Mouse (Mus musculus): ENCODE measurements around the gene Ccl3. TPM values are rescaled to one million over a fixed set of nuclear protein-coding genes. Genes with fewer than 3 reads are reported as not detected.

Ccl3 gene
- 1.3 and 2.0 TPM in 2 replicates for polyA plus RNA-seq (2011; ENCODE audit: insufficient read depth, insufficient read length, low replicate concordance, missing spikeins)

GRCm38 (mm10) chr11:83649305-83649841, at the start of gene Ccl3:
Gene Ccl3, minus strand, starts transcription at chr11:83649355.
- TF ChIP-seq POLR2A (IDR thresholded peaks at IDR 0.05; ENCODE audit: borderline replicate concordance, control insufficient read depth, low read depth, low read length) (no peak), CTCF (IDR thresholded peaks at IDR 0.05; ENCODE audit: control insufficient read depth, insufficient read depth, low read length) (no peak)
- H3K4me1 ChIP-seq (ENCODE audit: control insufficient read depth, insufficient read depth, low read length) = peaks cover 5% of the 10 kb centered on the region; the same call in 1 of the 2 replicates
- WGBS = 7% methylated on average over 8 of the region's 8 CpGs
- H3K27ac ChIP-seq (ENCODE audit: control insufficient read depth, insufficient read depth, low read depth, low read length, poor library complexity) = peak within 1 kb of the TSS; percentile 50; the same call in 1 of the 2 replicates
- peak within 1 kb of the TSS; percentile 29 for H3K4me3 ChIP-seq (replicated peaks; ENCODE audit: control insufficient read depth, low read depth, low read length)

DNA sequence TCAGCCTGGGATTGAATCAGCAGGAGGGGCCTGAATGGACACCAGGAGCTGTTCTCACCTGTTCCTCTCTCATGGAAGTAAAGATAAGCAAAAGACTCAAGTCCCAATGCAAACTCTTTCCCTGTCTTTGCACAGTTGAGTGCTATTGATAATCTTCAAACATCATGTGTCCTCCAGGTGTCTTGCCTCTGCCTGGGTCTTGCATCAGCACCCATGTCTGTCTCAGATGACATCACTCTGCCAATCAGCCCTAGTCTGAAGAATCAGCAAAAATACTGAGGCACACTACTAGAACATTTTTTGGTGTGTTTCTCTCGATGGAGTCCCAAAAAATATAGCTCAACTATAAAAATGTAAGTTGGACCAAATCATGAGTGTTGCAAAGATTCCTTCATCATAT, 42.9 kb upstream of the Ccl3 start:
- no peak overlapping the region for H3K27ac ChIP-seq (ENCODE audit: control insufficient read depth, insufficient read depth, low read depth, low read length, poor library complexity)
- no peak overlapping the region for H3K4me3 ChIP-seq (replicated peaks; ENCODE audit: control insufficient read depth, low read depth, low read length)
- 59% methylated on average over 1 of the region's 1 CpGs for WGBS
- no peaks in the 10 kb centered on the region for H3K4me1 ChIP-seq (ENCODE audit: control insufficient read depth, insufficient read depth, low read length)
- TF ChIP-seq POLR2A (IDR thresholded peaks at IDR 0.05; ENCODE audit: borderline replicate concordance, control insufficient read depth, low read depth, low read length) = no peak
- no peak for TF ChIP-seq CTCF (IDR thresholded peaks at IDR 0.05; ENCODE audit: control insufficient read depth, insufficient read depth, low read length)

GRCm38 (mm10) chr11:83689918-83690317, 40.8 kb upstream of the Ccl3 start:
- Histone ChIP-seq H3K4me3 (replicated peaks; ENCODE audit: control insufficient read depth, low read depth, low read length) (no peak overlapping the region), H3K27ac (ENCODE audit: control insufficient read depth, insufficient read depth, low read depth, low read length, poor library complexity) (no peak overlapping the region)
- 62% methylated on average over 1 of the region's 1 CpGs for WGBS

GRCm38 (mm10) chr11:83675665-83676064, 26.5 kb upstream of the Ccl3 start:
- Histone ChIP-seq H3K27ac (ENCODE audit: control insufficient read depth, insufficient read depth, low read depth, low read length, poor library complexity) (no peak overlapping the region), H3K4me1 (ENCODE audit: control insufficient read depth, insufficient read depth, low read length) (no peaks in the 10 kb centered on the region), H3K4me3 (replicated peaks; ENCODE audit: control insufficient read depth, low read depth, low read length) (no peak overlapping the region)
- TF ChIP-seq POLR2A (IDR thresholded peaks at IDR 0.05; ENCODE audit: borderline replicate concordance, control insufficient read depth, low read depth, low read length) (no peak), CTCF (IDR thresholded peaks at IDR 0.05; ENCODE audit: control insufficient read depth, insufficient read depth, low read length) (no peak)
- 82% methylated on average over 1 of the region's 1 CpGs for WGBS

More at GRCm38 (mm10) chr11:83689918-83690317, 40.8 kb upstream of the Ccl3 start:
- TF ChIP-seq POLR2A (IDR thresholded peaks at IDR 0.05; ENCODE audit: borderline replicate concordance, control insufficient read depth, low read depth, low read length) (no peak), CTCF (IDR thresholded peaks at IDR 0.05; ENCODE audit: control insufficient read depth, insufficient read depth, low read length) (no peak)
- H3K4me1 ChIP-seq (ENCODE audit: control insufficient read depth, insufficient read depth, low read length) = no peaks in the 10 kb centered on the region

- TF ChIP-seq CTCF (IDR thresholded peaks at IDR 0.05; ENCODE audit: control insufficient read depth, insufficient read depth, low read length) = no peak
- no peak overlapping the region for H3K27ac ChIP-seq (ENCODE audit: control insufficient read depth, insufficient read depth, low read depth, low read length, poor library complexity)
- no peaks in the 10 kb centered on the region for H3K4me1 ChIP-seq (ENCODE audit: control insufficient read depth, insufficient read depth, low read length)
- no peak overlapping the region for H3K4me3 ChIP-seq (replicated peaks; ENCODE audit: control insufficient read depth, low read depth, low read length)
These were observed 22.6 kb upstream of the Ccl3 start for GRCm38 (mm10) chr11:83671743-83672142.

DNA sequence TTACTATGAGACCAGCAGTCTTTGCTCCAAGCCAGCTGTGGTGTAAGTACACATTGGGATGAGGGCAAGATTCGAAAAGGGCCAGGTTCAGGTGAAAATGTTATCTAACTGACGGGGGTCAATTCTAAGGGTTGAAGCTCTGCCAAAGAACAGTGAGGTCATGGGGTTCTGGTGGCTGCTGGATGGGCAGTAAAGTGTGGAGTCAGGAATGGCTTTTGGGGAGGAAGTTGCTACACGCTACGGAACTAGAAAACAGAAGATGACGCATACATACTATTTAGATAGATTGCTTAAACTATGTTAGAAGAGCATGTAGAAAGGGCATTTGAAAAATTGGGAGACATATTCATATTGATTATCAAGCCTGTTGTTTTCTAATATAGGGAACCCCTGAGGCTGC, 14.4 kb upstream of the Ccl3 start:
- TF ChIP-seq POLR2A (IDR thresholded peaks at IDR 0.05; ENCODE audit: borderline replicate concordance, control insufficient read depth, low read depth, low read length) = no peak
- Histone ChIP-seq H3K27ac (ENCODE audit: control insufficient read depth, insufficient read depth, low read depth, low read length, poor library complexity) (no peak overlapping the region), H3K4me3 (replicated peaks; ENCODE audit: control insufficient read depth, low read depth, low read length) (no peak overlapping the region), H3K4me1 (ENCODE audit: control insufficient read depth, insufficient read depth, low read length) (peaks cover 2% of the 10 kb centered on the region; the same call in 1 of the 2 replicates)
- 9% methylated on average over 5 of the region's 5 CpGs for WGBS

- TF ChIP-seq POLR2A (IDR thresholded peaks at IDR 0.05; ENCODE audit: borderline replicate concordance, control insufficient read depth, low read depth, low read length) = no peak
- TF ChIP-seq CTCF (IDR thresholded peaks at IDR 0.05; ENCODE audit: control insufficient read depth, insufficient read depth, low read length) = no peak
These were observed 13.0 kb upstream of the Ccl3 start, which contains the start of gene Ccl4 for GRCm38 (mm10) chr11:83662204-83662603. Gene Ccl4, plus strand, starts transcription at chr11:83662584.

DNA sequence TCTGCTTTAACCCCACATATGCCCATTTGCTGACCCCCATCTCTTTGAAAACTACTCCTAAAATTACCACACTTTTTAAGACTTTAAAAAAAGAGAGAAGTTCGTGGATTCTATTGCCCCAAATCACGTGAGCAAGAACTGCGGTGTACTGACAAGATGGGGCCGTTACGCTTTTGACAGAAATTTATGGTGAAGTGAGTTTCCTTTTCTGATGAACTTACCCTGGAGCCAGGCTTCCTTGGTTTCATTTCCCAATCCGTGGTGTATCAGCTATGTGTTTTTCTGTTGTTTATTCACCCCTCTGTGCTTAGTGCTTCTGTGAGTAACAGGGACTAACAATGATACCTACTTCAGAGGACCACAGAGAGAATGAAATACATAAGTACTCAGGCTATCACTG, 9.6 kb upstream of the Ccl3 start:
- Histone ChIP-seq H3K27ac (ENCODE audit: control insufficient read depth, insufficient read depth, low read depth, low read length, poor library complexity) (no peak overlapping the region), H3K4me3 (replicated peaks; ENCODE audit: control insufficient read depth, low read depth, low read length) (no peak overlapping the region), H3K4me1 (ENCODE audit: control insufficient read depth, insufficient read depth, low read length) (peaks cover 2% of the 10 kb centered on the region; the same call in 1 of the 2 replicates)
- TF ChIP-seq POLR2A (IDR thresholded peaks at IDR 0.05; ENCODE audit: borderline replicate concordance, control insufficient read depth, low read depth, low read length) (no peak), CTCF (IDR thresholded peaks at IDR 0.05; ENCODE audit: control insufficient read depth, insufficient read depth, low read length) (no peak)
- WGBS = under 1% methylated on average over 6 of the region's 6 CpGs

More at GRCm38 (mm10) chr11:83662204-83662603, 13.0 kb upstream of the Ccl3 start, which contains the start of gene Ccl4:
- no peak within 1 kb of the TSS for H3K27ac ChIP-seq (ENCODE audit: control insufficient read depth, insufficient read depth, low read depth, low read length, poor library complexity)
- H3K4me3 ChIP-seq (replicated peaks; ENCODE audit: control insufficient read depth, low read depth, low read length) = no peak within 1 kb of the TSS
- H3K4me1 ChIP-seq (ENCODE audit: control insufficient read depth, insufficient read depth, low read length) = peaks cover 2% of the 10 kb centered on the region; the same call in 1 of the 2 replicates
- 7% methylated on average over 6 of the region's 6 CpGs for WGBS

GRCm38 (mm10) chr11:83657508-83657907, 8.4 kb upstream of the Ccl3 start:
- Histone ChIP-seq H3K4me3 (replicated peaks; ENCODE audit: control insufficient read depth, low read depth, low read length) (no peak overlapping the region), H3K27ac (ENCODE audit: control insufficient read depth, insufficient read depth, low read depth, low read length, poor library complexity) (no peak overlapping the region), H3K4me1 (ENCODE audit: control insufficient read depth, insufficient read depth, low read length) (peaks cover 2% of the 10 kb centered on the region; the same call in 1 of the 2 replicates)
- WGBS = 49% methylated on average over 3 of the region's 3 CpGs
- no peak for TF ChIP-seq POLR2A (IDR thresholded peaks at IDR 0.05; ENCODE audit: borderline replicate concordance, control insufficient read depth, low read depth, low read length)
- no peak for TF ChIP-seq CTCF (IDR thresholded peaks at IDR 0.05; ENCODE audit: control insufficient read depth, insufficient read depth, low read length)

Data from bone marrow, adult 2 months (tissue).